Mouse (Mus musculus) C2C12 (cell line): Measurements from ENCODE around the gene Gm8453.
"Not testable (repeated sequence)": the region's sequence is repeated elsewhere in the genome, so short reads cannot be mapped to it uniquely, and the experiment has no call there.

Experiments
- CEBPB ChIP-seq: IDR thresholded peaks from one replicate; pipeline ENCODE4 v1.6.1; 2011; ENCODE audit warnings: low read depth, mild to moderate bottlenecking, control low read depth, moderate library complexity
- CTCF ChIP-seq: IDR thresholded peaks from one replicate; pipeline ENCODE4 v1.5.1; 2011; ENCODE audit not compliant: control insufficient read depth, insufficient read depth, insufficient read length
- FOSL1 ChIP-seq: IDR thresholded peaks from one replicate; pipeline ENCODE4 v1.8.0; 2011; ENCODE audit warnings: mild to moderate bottlenecking, low read length; ENCODE audit not compliant: poor library complexity, insufficient read depth, severe bottlenecking
- MYOD1 ChIP-seq: IDR thresholded peaks from one replicate; pipeline ENCODE4 v1.6.1; 2011; ENCODE audit warnings: low read depth; ENCODE audit not compliant: control insufficient read depth, insufficient read length

GRCm38 (mm10) chr7:22189077-22189476 is 40.2 kb downstream of the Gm8453 start, which contains the start of gene Vmn1r143:
- TF ChIP-seq CTCF, CEBPB, FOSL1, MYOD1: not testable (repeated sequence)
